Mouse (Mus musculus) heart, adult 2 months (tissue): ENCODE measurements at regions not wholly inside any gene's neighbourhood (a gene's known extent, or its start where the extent isn't known, plus 50 kb on each side); places are given as distances from the start of the nearest gene placed in this dataset.

Experiments used
- DNase-seq, 2 experiments: peaks; one replicate each; pipeline ENCODE4 v3.0.0; 2021
- H3K27ac ChIP-seq: fragments of 200-600 bp; 2 replicates; pipeline ENCODE4 v1.8.1; 2022
- H3K27me3 ChIP-seq: fragments of 200-500 bp; 2 replicates; pipeline ENCODE4 v1.6.1; 2012; ENCODE audit warnings: mild to moderate bottlenecking, low read length, inconsistent platforms, mixed read lengths; ENCODE audit not compliant: control insufficient read depth, insufficient read depth
- H3K36me3 ChIP-seq: fragments of 200-500 bp; 2 replicates; pipeline ENCODE4 v1.6.1; 2012; ENCODE audit warnings: low read length, inconsistent platforms; ENCODE audit not compliant: control insufficient read depth, insufficient read depth
- H3K4me1 ChIP-seq: fragments of 200-500 bp; 2 replicates; pipeline ENCODE4 v1.6.1; 2011; ENCODE audit warnings: low read length; ENCODE audit not compliant: control insufficient read depth, insufficient read depth
- H3K4me3 ChIP-seq: fragments of 200-600 bp; 2 replicates; pipeline ENCODE4 v1.8.1; 2022
- H3K79me2 ChIP-seq: fragments of 200-500 bp; replicated peaks from 2 replicates; pipeline ENCODE4 v1.6.1; 2012; ENCODE audit warnings: mild to moderate bottlenecking, inconsistent platforms, low read length, moderate library complexity, mixed read lengths; ENCODE audit not compliant: control insufficient read depth, insufficient read depth
- H3K9ac ChIP-seq: fragments of 200-500 bp; 2 replicates; pipeline ENCODE4 v1.6.1; 2012; ENCODE audit warnings: low read depth, mild to moderate bottlenecking, control low read depth, inconsistent platforms, low read length, mixed read lengths
- CTCF ChIP-seq: fragments of 200-600 bp; IDR thresholded peaks from 2 replicates; pipeline ENCODE4 v1.8.1; 2022; ENCODE audit warnings: antibody characterized with exemption, mild to moderate bottlenecking, moderate library complexity
- EP300 ChIP-seq: fragments of 200-500 bp; IDR thresholded peaks from 2 replicates; pipeline ENCODE4 v1.6.1; 2011; ENCODE audit warnings: low read depth, low read length, control low read depth; ENCODE audit not compliant: insufficient read depth
- POLR2A ChIP-seq: fragments of 200-500 bp; IDR thresholded peaks from 2 replicates; pipeline ENCODE4 v1.6.1; 2011; ENCODE audit warnings: mild to moderate bottlenecking, low read depth, low read length, control low read depth; ENCODE audit not compliant: insufficient read depth
- WGBS: fragments of 180-500 bp; shearing (Covaris S2); methylation state at CpG from one replicate; pipeline ENCODE4 v1.1.7; 2018; 5-methylcytosine and 5-hydroxymethylcytosine counted together
- intact Hi-C: fragments of 180-260 bp; cut with DNase I; formaldehyde crosslinking; loops from one replicate; pipeline ENCODE4 v1.15.1; 2025

DNA sequence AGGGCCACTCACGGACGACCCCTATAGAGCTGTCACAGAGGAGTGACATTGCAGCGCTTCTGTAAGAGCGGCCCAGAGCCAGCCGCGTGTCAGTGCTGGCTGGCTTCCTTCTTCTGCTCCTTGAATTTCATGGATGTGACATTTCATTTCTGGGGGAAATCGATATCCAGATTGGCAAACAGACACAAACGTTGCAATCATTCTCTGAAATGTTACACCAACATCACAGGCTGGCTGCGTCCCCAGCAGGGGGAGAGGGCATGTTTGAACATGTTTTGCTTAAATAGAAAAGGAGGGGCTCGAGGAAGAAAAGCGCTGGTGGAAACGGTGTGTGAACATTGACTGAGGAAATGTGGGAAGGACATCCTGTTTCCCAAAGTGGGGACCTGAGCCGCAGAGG, 417.4 kb upstream of the Kcnab2 start:
- Histone ChIP-seq H3K4me3 (no peak overlapping the region), H3K79me2 (no peaks in the 10 kb centered on the region), H3K9ac (no peak overlapping the region), H3K27me3 (no peaks in the 10 kb centered on the region), H3K4me1 (no peaks in the 10 kb centered on the region), H3K27ac (no peak overlapping the region), H3K36me3 (no peaks in the 10 kb centered on the region)
- no peak for DNase-seq
- intact Hi-C loops: no loop called here
- no peak for TF ChIP-seq POLR2A
- TF ChIP-seq CTCF: no peak
- TF ChIP-seq EP300: no peak
- WGBS: 58% methylated on average over 13 of the region's 13 CpGs

DNA sequence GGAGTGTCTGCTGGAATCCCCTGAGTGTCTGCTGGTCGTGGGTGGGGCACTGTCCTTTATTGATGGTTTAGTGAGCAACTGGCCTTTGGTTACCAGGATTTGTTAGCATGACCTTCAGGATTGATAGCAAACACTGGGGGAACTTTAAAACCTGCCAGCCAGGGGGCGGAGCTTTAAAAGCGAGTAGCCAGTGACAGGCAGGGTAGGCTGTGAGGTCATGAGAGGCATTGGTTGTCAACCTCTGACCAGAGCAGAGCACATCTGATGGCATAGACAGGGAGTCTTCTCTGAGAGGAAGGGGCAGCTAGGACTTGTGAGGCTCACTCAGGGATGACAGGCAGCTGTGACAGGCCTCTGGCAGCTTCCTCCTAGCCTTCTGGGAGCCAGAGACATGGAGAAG, 415.3 kb upstream of the Kcnab2 start:
- Histone ChIP-seq H3K4me3 (no peak overlapping the region), H3K27ac (no peak overlapping the region), H3K9ac (no peak overlapping the region), H3K79me2 (no peaks in the 10 kb centered on the region), H3K36me3 (no peaks in the 10 kb centered on the region), H3K27me3 (no peaks in the 10 kb centered on the region), H3K4me1 (no peaks in the 10 kb centered on the region)
- WGBS: 72% methylated on average over 3 of the region's 3 CpGs
- no peak for DNase-seq
- intact Hi-C loops: no loop called here
- no peak for TF ChIP-seq CTCF
- TF ChIP-seq POLR2A: no peak
- TF ChIP-seq EP300: no peak

DNA sequence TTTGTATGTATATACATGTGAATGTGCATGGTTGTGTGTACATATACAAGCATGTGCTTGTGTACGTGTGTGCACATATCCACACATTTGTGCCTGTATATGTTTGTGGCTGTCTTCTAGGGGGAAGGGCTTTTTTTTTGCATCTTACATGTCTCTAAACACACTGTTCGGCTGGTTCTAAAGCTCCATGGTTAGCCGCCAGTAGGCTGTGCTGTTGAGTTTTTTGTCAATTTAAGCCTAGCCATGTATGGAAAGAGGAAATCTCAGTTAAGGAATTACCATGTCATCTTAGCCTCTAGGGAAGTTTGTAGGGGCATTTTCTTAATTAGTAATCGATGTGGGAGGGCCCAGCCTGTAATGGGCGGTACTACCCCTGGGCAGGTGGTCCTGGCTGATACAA, 411.5 kb upstream of the Kcnab2 start:
- H3K4me3 ChIP-seq: no peak overlapping the region
- H3K36me3 ChIP-seq: no peaks in the 10 kb centered on the region
- H3K9ac ChIP-seq: no peak overlapping the region
- 77% methylated on average over 5 of the region's 5 CpGs for WGBS
- no peak for DNase-seq
- no peaks in the 10 kb centered on the region for H3K4me1 ChIP-seq
- no peaks in the 10 kb centered on the region for H3K27me3 ChIP-seq
- intact Hi-C loops: no loop called here
- no peaks in the 10 kb centered on the region for H3K79me2 ChIP-seq
- no peak overlapping the region for H3K27ac ChIP-seq
- TF ChIP-seq EP300 (no peak), CTCF (peak; percentile 12; the same call in 1 of the 2 replicates), POLR2A (no peak)

DNA sequence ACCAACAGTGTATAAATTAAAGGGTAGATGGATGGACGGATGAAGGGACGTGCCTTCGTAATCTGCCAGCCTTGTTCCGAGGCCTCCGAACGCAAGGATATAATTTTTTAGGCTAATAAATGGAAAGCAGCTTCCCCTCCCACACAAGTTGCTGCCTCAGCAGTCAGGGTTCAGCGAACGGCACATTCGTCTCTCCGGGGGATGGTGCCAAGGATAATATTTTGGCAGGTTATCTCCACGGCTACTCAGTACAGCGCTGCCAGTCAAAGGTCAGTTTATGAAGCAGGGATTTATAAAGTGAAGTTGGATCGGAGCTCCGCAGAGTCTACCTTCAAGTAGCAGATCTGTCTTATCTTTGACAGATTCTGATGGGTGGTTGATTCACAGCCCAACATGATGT, 410.6 kb upstream of the Kcnab2 start:
- Histone ChIP-seq H3K36me3 (no peaks in the 10 kb centered on the region), H3K9ac (no peak overlapping the region), H3K4me3 (no peak overlapping the region), H3K27me3 (no peaks in the 10 kb centered on the region), H3K27ac (no peak overlapping the region), H3K4me1 (no peaks in the 10 kb centered on the region), H3K79me2 (no peaks in the 10 kb centered on the region)
- TF ChIP-seq CTCF: no peak
- WGBS: 43% methylated on average over 14 of the region's 14 CpGs
- no peak for DNase-seq
- intact Hi-C loops: no loop called here

DNA sequence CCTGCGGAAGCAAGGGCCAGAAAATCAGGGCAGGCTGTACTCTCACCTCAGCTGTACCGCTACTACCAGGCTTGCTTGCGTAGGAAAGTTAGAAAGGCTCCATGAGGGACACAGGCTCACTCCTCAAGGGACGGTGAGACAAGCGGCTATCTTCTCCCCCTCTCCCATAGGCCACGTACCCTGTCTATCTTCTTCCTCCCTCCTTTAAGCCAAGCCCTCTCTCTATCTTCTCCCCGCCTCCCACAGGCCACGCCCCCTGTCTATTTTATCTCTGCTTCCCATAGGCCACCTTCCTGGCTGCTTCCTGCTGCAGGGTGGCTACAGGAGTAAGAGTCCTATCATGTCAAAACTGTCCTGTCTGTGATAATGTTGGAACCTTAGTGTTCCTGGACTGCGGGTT, 409.1 kb upstream of the Kcnab2 start:
- no peaks in the 10 kb centered on the region for H3K79me2 ChIP-seq
- H3K9ac ChIP-seq: no peak overlapping the region
- H3K36me3 ChIP-seq: no peaks in the 10 kb centered on the region
- TF ChIP-seq POLR2A (no peak), CTCF (no peak), EP300 (no peak)
- no peaks in the 10 kb centered on the region for H3K27me3 ChIP-seq
- DNase-seq: no peak
- WGBS: 50% methylated on average over 9 of the region's 9 CpGs
- no peak overlapping the region for H3K4me3 ChIP-seq
- intact Hi-C loops: no loop called here
- H3K27ac ChIP-seq: no peak overlapping the region
- no peaks in the 10 kb centered on the region for H3K4me1 ChIP-seq

DNA sequence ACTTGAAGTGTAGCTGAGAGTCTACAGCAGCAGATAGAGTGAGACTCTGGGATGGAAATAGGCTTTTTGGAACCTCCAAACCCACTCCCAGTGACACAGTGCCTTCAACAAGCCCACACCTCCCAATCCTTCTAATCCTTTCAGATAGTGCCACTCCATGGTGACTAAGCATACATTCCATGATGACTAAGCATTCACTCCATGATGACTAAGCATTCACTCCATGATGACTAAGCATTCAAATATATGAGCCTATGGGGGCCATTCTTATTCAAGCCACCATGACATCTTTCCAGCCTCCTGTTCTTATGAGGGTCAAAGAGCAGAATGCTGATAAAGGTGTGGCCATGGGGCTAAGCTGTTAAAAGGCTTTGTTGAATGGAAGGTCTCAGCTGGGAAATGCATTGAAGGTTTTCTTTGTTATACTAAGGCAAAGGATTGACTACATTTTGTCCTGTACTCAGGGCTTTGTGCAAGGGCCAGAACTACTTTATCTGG, 403.8 kb upstream of the Kcnab2 start:
- H3K27ac ChIP-seq: no peak overlapping the region
- DNase-seq: no peak
- intact Hi-C loops: no loop called here
- H3K36me3 ChIP-seq: no peaks in the 10 kb centered on the region
- H3K4me1 ChIP-seq: no peaks in the 10 kb centered on the region
- no peak overlapping the region for H3K9ac ChIP-seq
- no peak for TF ChIP-seq CTCF
- no peak for TF ChIP-seq EP300
- no peak for TF ChIP-seq POLR2A
- H3K27me3 ChIP-seq: no peaks in the 10 kb centered on the region
- no peak overlapping the region for H3K4me3 ChIP-seq
- no peaks in the 10 kb centered on the region for H3K79me2 ChIP-seq

DNA sequence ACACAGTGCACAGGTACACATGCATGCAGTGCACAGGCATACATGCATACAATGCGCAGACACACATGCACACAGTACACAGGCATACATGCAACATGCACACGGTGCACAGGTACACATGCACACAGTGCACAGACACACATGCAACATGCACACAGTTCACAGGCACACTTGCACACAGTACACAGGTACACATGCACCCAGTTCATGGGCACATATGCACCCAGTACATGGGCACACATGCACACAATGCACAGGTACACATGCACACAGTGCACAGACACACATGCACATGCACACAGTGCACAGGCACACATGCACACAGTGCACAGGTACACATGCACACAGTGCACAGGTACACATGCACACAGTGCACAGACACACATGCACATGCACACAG, 402.7 kb upstream of the Kcnab2 start:
- no peaks in the 10 kb centered on the region for H3K4me1 ChIP-seq
- intact Hi-C loops: no loop called here
- 95% methylated on average over 2 of the region's 2 CpGs for WGBS
- DNase-seq: no peak
- no peaks in the 10 kb centered on the region for H3K79me2 ChIP-seq
- no peak overlapping the region for H3K4me3 ChIP-seq
- no peak for TF ChIP-seq CTCF
- no peak for TF ChIP-seq POLR2A
- TF ChIP-seq EP300: no peak
- H3K27ac ChIP-seq: no peak overlapping the region
- no peaks in the 10 kb centered on the region for H3K36me3 ChIP-seq
- no peak overlapping the region for H3K9ac ChIP-seq
- H3K27me3 ChIP-seq: no peaks in the 10 kb centered on the region
